Mouse (Mus musculus) bone marrow, adult 2 months (tissue): ENCODE results near the gene Myo9b.

ENCODE experiments used
- CTCF ChIP-seq: fragments of 200-500 bp; IDR thresholded peaks from 2 replicates; pipeline ENCODE4 v1.5.1; 2011; ENCODE audit warnings: low read length, control low read depth; ENCODE audit not compliant: control insufficient read depth, insufficient read depth
- POLR2A ChIP-seq: fragments of 200-500 bp; IDR thresholded peaks from 2 replicates; pipeline ENCODE4 v1.6.1; 2011; ENCODE audit warnings: low read depth, mild to moderate bottlenecking, control low read depth, low read length, borderline replicate concordance; ENCODE audit not compliant: control insufficient read depth

DNA sequence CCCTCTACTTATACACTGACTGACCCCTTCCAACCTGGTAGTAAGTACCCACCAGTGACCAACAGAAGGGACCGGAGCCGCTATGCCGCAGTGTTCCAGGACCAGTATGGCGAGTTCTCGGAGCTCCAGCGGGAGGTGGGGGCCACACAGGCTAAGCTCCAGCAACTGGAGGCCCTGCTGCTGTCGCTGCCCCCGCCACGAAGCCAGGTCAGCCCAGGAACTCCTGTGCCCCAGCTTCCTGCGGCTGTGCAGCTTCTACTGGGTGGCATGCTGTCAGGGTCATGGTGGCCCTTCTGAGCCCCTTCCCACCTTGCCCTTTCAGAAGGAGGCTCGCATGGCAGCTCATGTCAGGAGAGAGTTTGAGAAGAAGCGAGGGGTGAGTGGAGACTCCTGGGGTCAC is 99.9 kb downstream of the Myo9b start:
- TF ChIP-seq POLR2A: no peak
- TF ChIP-seq CTCF: no peak
